Mouse (Mus musculus): Measurements from ENCODE around the gene Gm9821.

Gm9821 gene

DNA sequence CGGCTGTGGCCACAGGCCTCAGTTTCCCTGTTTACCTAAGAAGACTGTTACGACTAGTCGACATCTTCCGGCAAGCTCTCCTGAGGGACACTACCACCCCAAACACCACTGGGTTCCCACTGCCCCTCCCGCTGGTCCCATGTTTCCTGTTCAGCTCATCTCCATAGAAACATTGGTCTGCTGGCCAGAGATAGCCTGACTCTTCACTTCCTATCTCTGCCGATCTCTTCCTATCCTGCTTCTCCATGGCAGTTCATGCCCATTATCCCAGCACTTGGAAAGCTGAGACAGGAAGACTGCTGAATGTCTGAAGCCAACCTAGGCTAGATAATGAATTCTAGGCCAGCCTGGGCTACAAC, 2.6 kb downstream of the Gm9821 start:
- no peak for DNase-seq (ENCODE audit: low read depth, low spot score)

DNA sequence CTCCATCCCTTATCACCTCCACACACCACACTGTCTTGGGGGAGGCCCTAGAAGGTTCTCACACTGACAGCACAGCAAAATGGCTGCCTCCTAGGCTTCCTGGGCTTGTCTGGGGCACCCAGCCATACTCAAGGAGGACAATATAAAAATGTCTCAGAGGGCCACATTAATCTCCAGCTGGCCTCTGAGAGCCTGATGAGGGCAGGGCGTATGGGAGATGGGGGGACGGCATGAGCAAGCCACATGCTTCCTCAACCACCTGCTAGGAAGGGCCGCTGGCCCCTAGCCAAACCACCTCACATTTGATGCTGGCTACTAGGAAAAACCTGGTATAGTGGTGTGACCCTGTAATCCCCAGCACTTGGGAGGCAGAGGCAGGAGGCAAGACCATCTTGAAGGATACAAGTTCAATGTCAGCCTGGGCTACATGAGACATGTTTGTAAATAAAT, 3.3 kb downstream of the Gm9821 start:
- DNase-seq (ENCODE audit: low read depth, low spot score), result no peak

DNA sequence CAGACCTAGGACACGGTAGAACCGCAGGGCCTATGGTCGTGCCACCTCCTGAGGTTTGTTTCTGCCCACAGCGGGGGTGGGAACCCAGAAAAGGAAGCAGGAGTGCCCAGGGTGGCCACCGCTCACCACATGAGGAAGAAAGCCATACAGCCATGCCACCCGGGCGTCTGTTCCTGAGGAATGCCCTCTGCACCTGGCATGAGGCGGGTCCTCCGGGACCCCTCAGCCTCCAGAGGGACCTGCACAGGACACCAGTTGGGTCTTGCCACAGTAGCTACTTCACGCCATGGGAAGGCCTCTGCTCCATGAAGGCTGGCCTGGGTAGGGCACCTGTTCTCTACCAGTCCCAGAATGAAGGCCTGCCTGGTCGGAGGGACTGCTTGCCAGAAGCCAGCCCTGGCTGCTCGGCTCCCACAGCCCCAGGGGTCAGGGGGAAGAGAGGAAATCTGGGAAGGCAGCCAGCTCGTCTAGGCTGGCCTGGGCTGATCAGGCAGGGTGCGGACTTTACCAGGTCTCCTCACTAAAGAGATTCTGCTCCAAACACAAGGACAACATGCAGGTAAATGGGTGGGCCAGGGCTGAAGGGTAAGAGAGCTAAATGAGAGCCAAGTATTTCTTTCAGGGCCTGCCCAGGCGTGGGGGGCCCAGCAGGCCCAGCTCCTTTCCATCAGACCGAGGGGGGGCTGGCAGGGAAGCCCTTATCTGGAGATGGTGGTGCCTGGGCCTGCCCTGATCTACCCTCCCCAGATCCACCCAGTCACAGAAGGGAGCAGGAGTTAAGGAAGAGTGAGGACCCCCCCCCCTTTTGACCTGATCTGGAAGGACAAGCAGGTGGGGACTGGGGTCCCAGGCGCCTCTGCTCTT, 4.1 kb downstream of the Gm9821 start:
- DNase-seq (ENCODE audit: low read depth, low spot score), result no peak

DNA sequence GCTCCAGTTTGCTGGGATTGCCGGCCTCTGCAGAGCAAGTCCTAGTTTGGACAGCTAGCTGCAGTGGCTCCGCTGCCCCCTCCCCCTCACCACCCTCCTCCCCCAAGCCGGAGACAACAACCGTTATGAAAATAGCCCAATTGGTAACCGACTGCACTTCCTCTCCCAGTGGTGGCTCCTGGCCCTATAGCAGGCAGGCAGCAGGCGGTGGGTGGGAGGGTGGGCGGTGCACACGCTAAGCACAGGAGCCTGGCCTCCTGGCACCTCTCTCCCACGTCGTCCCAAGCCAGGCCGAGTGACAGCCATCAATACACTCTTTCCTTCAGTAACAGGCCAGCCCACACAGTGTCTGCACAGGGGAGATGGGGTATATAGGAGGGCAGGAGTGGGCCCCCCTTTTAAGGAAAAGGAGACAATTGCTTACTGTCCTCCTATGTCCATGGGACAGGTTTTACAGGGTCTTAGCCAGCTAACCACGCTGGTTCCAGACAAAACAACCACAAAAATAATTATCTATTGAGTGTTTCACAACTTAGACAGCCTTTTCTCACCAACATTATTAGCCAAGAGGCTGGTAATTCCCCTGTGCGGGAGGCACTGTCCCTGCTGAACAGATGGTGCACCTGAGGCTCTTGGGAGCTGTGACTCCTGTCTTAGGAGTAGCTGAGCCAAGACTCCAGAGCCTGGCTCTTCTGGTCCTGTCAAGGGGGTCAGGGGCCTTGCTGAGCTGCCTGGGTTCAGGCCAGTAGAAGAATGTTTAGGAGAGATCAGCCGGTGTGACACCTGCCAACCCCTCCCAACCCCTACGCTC, 5.0 kb downstream of the Gm9821 start:
- DNase-seq (ENCODE audit: low read depth, low spot score), result no peak

DNA sequence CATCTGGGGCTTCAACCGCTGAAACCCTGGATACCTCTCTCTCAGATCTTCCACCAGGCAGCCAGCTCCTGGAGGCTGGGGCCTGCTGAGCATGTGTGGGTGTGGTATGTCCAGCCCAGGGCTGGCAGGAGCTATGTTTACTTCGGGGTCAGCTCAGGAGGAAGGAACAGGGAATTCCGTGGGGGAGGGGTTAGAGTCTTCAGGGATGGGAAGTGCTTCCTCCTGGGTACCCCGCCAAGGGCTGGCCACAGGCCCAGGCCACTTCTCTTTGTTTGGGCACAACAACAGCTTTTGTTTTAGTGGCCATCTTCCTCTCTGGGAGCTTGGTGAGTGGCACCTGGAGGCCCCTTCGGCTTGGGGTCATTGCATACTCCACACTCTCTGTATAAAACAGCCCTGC, 8.3 kb downstream of the Gm9821 start:
- DNase-seq (ENCODE audit: low read depth, low spot score), result no peak

DNA sequence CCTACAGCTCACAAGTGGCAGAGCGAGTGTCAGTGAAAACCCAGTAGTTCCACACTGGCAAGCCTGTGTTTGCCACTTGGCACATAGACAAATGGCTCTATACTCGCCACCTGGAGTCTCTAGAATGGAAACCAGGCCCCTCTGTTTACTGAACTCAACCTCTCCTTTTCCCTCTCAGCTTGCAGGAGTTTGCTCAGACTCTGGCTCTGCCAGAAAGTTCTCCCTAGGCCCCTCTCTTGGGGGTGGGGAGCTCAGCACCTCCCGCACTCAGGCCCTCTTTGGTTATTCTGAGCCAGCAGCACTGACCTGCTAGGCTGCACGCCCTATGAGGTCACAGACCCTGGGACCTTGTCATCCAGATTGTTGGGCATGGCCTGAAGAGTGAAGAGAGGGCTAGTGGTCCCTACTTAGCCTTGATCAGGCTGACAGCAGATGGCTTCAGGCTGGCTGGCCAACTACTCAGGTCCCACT, 9.7 kb downstream of the Gm9821 start:
- no peak for DNase-seq (ENCODE audit: low read depth, low spot score)

DNA sequence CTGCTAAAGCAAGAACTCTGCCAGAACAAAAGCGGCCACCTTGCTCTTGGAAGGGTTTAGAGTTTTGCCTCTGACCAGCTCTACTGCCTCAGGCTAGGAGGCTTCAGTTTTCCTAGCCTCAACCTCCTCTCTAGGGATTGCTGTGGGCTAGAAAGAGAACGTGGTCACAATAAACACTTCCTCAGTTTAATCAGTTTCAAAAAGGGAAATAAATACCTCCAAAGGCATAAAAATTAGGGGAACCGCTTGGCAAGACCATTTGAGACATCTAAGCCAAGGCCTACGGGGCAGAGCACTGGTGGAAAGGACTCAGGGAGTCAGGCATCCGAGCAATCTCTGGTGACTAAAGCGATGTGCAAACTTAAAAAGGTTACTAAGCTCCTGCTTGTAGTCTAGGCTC, 10.4 kb downstream of the Gm9821 start:
- DNase-seq (ENCODE audit: low read depth, low spot score), result no peak

DNA sequence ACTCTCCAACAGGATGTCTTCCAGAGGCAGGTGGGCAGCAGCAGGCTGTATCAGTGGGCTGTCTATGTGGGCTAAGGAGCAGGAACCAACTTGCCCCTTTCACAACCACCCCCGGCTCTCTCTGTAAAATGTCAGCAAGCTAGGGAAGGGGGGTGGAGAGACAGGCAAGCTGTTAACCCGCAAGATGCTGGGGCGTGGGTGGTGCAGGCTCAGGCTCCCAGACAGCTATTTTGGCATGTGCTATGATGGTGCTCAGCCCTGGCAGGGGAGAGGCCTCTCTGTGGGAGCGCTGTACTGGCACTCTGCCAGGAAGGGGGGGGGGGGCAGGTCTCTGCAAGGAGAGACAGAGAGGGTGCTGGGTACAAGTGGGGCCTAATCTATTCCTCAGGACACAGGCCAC, 11.6 kb downstream of the Gm9821 start:
- no peak for DNase-seq (ENCODE audit: low read depth, low spot score)

DNA sequence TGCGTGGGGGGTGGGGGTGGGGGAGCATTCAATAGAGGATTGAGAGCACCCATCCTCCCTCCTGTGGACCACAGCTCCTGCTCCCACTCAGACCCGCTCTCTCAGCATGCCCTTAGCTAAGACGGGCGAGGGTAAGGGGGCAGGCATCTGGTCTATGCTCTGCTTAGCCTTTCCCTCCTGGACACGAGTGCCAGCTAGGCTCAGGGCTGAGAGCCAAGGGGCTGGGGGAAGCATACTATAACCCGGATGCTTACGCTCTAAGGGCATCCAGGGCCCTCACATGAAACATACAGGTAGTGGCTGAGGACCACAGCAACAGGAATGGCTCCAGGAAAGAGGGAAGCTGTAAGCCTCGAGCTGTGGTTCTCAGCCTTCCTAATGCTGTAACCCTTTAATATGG, 12.5 kb downstream of the Gm9821 start:
- DNase-seq (ENCODE audit: low read depth, low spot score), result no peak

DNA sequence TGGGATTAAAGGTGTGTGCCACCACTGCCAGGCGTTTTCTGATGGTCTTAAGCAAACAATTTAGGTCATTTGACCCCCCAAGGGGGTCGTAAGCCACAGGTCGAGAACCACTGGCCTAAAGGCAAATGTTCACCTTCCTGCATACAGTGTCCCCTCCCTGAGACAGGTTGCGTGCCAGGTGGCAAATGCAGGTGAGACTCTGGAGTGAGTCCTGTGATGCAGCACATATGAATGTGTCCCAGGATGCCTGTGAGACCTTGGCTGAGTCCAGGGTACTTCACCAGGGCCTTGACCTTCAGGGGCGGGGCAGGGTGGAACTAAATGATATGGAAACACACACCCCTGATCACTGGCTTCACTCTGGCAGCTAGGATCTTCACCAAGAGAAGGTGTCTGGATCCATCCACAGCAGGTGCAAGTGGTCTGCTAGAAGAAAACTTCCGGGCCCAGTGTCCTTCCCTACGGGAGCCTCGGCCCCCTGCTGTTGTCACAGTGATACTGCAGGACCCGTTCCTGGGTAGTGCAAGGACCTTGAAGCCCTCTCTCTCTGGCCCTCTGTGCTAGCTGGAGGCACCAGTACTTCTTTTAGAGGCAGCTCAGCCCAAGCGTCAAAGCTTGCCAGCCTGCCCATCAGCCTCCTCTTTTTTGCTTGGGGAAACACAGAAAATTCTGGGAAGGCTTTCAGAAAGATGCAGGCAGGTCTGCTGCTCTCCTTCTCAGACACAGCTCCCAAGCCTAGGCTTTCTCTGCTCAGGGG, 13.4 kb downstream of the Gm9821 start:
- DNase-seq (ENCODE audit: low read depth, low spot score), result no peak

DNA sequence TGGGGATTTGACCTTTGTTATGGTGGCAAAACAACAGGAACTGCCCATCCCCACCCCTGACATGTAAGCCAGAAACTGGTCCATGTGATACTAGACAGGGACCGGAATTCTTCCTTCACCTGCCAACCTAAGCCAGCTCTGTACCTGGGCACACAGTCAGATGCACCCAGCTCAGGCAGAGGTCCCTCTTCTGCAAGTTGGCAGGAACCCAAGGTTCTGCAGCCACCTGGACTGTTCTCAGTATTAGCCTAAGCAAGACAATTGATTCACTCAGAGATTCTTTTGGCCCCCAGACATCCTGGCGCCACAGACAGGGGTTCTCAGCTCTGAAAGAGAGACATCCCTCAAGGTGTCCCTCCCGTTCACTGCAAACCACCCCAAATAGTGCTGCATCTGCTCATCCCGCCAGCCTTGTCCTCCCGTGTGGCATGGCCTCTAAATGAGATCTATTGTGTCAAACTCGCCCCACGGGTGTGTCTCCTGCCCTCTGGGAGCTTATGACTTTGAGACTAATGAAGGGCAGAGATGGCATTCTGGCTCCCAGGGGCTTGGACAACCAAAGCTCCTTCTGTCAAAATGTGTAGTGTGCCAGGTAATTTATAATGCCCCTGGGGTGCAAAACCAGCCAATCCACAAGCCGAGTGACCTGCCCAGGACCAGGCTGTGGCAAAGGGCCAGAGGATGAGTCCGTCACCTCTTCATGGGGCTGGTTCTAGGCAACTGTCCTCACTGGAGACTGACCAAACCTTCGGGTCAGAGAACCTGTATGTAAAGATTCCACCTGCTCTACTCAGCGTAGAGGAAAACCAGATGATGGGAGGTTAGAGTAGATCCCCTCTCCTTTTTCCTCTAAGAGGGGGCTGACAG, 14.3 kb downstream of the Gm9821 start:
- DNase-seq (ENCODE audit: low read depth, low spot score), result no peak

DNA sequence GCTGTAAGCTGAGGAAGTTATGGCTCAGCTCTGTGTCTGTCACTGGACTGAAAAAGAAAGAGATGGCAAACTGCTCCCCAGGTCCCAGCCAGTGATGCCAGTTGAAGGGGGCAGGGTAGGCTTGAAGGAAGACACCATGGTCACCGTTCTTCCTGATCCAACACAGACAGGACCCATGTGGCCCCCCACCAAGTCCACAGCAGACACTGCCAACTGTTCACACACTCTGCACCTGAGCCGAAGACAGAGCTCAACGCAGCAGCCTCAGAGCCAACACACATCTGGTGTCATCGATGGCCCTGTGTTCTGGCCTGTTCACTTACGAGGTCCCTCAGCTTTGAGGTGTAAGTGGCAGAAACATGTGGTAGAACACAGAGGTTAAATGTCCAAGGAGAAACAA, 15.0 kb downstream of the Gm9821 start:
- no peak for DNase-seq (ENCODE audit: low read depth, low spot score)

DNA sequence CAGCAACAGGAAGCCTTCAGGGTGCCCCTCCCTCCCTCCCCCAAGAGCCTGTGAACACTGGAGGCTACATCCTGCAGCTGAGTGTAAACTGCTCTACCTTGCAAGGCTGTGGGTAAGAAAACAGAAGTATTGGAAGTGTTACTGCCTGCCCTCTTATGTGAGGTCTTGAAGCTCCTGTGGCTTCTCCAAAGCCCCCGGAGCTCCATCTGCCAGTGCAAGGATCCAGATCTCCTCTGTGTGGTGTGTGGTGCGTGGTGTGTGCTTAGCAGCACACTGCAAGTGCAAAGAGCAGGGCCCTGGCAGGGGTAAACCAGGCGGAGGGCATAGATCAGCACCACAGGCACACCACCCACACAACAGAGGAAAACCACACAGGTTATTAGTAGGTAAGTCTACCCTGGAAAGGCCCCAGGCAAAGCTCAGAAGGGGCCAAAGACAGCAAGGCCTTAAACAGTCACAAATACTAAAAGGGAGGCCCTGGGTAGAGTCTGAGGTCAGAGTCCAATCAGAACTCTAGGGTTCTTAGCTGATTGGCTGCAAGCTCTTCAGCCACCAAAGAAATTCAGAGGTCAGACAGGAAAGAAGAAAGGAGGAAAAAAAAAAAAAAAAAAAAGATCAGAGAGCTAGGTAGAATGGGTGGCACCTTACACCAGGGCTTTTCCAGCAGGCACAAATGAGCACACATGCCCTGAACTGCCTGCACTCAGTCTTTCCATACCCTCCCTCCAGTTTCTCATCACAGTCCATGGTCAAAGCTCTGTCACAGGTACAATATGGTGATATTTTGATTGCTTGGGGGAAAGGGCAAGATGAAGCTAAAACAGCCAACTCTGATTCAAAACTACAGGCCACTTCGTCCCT, 16.6 kb downstream of the Gm9821 start:
- DNase-seq (ENCODE audit: low read depth, low spot score), result no peak

DNA sequence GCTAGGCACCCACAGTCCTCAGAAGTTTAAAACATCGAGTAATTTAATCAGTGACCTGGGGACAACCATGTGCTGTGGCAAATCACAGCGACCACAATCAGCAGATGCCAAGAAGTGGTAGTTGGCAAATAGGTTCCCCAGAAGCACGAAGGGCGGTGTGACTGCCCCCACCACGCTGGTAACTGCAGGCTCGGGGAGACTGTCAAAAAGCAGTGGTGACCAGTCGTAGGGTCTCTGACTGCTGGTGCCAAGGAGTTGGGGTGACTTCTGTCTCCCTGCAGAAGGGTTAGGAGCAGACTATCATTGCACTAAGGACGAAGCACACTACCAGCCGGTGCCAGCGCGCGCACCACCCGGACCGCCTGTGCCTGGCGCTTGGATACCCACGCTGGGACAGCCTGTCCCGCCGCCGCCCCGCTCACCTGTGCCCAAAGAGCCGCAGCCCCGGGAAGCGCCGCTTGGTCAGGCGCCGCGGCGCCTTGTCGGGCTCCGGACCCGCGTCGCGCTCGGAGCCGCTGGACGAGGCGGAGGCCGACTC, 17.4 kb downstream of the Gm9821 start:
- DNase-seq (ENCODE audit: low read depth, low spot score), result no peak

DNA sequence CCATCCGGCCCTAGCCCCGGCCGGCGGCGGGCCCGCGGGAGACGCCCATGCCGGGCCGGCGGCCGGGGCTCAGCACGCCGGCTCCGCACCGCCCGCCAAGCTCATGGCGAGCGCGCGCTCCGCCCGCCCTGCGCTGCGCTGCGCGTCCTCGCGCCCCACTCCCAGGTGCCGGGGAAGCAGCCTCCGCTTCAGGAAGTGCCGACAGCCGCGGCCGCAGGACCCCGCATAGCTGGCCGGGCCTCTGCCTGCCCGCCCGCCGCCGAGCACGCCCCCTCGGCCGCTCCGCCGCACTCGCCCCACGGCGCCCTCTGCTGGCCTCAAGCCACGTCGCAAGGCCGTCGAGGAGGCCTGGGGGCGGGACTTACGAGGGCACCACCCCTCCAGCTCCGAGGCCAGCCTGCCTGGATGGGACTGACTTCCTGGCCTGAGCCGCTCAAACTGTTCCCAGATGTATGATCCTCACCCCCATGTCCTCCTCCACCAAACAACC, 18.0 kb downstream of the Gm9821 start:
- DNase-seq (ENCODE audit: low read depth, low spot score), result peak; percentile 94

DNA sequence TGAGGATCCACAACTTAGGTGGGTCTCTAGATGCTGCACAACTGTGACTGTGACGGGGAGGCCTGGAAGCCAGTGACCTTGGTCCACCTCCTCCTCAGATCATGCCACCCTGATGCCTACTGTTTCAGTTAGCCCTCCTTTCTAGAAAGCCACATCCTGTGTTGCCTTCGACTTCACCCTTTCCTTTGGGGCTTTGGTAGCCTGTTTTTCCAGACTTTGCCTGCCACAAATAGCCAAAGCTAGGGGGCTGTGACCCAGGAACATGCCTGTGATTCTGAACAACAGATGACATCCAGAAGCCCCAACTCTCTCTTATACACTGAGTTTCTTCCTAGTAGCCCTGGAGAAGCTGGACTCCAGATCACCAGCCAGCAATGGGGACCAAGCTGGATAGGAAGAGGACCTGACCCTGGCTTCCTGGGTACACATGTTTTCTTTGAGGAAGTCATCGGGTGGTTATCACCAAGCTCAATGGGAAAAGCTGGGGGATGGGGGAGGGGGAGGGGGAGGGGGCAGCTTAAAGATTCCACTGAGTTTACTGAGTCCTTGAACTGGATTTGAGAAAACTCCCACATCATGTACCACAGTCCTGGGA, 19.2 kb downstream of the Gm9821 start:
- no peak for DNase-seq (ENCODE audit: low read depth, low spot score)

DNA sequence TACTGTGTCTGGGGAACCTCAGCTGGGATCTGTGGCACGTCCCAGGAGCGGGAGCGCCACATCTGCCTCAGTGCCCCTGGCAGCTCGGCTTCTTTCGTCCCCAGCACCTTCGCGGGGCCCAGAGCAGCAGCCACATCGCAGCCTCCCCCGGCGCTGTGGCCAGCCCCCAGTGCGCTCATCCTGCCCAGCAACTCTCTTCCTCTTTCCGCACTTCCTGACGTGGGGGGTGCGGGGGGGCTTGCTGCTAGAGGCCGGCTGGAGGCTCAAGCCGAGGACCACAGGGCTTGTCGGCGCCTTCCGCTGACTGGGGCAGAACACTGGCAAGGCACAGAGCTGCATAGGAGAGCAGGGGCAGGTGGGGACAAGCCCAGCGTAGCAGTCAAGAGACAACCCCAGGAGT, 19.9 kb downstream of the Gm9821 start:
- DNase-seq (ENCODE audit: low read depth, low spot score), result no peak

DNA sequence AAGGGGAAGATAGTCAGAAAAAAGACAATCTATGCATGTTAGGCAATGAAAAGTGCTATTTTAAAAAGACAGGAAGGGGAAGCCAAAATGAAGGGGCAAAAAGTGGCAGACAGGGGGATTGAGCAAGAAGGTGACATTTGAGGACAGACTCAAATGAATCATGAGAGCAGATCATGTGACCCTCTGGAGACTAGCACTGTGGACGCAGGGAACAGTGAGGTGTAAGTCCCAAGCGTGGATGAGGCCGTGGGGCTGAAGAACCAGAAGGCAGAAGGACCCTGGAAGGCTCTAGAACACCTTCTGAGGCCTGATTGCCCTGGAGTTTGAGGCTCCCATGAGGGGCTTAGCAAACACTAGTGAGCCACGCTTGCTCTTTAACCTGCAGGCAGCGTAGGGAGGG, 20.9 kb downstream of the Gm9821 start:
- DNase-seq (ENCODE audit: low read depth, low spot score), result no peak

DNA sequence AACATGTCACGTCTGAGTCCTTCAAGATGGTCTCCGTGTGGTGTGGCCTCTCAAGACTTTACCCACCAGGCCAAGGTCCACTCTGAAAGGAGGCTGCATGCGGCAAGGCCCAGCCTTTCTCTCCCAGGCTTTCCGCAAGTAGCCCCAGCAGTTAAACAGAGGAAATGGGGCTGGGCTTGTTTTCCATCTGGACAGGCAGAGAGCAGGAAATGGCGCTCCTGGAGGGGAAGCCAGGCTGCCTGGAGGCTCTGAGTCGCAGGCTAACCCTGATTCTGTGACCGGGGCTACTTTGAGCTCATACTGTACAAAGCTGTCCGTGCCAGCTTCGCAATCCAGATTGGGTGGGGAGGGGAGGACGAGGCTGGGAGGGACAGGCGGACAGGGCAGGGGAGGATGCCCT, 22.5 kb downstream of the Gm9821 start:
- no peak for DNase-seq (ENCODE audit: low read depth, low spot score)
